Mouse (Mus musculus) olfactory bulb, adult 2 months (tissue): ENCODE measurements around the gene Mrpl32.

Source experiments
- CTCF ChIP-seq: fragments of 200-500 bp; IDR thresholded peaks from 2 replicates; pipeline ENCODE4 v1.5.1; 2012; ENCODE audit warnings: low read depth, mild to moderate bottlenecking, low read length, moderate library complexity; ENCODE audit not compliant: insufficient read depth
- POLR2A ChIP-seq: fragments of 200-500 bp; IDR thresholded peaks from 2 replicates; pipeline ENCODE4 v1.6.1; 2012; ENCODE audit warnings: mild to moderate bottlenecking, low read depth, low read length, moderate library complexity; ENCODE audit not compliant: insufficient read depth

- TF ChIP-seq CTCF (no peak), POLR2A (no peak)
These were observed 588 bp upstream of the Mrpl32 start for GRCm38 (mm10) chr13:14613553-14613952.
